Mouse (Mus musculus) ES-E14 (cell line): Measurements from ENCODE around the gene Notum.

Experiments
- ZC3H11A ChIP-seq: IDR thresholded peaks from 2 replicates; pipeline ENCODE4 v1.6.1; 2012; ENCODE audit warnings: low read depth, mild to moderate bottlenecking, inconsistent platforms, low read length, borderline replicate concordance
- ZNF384 ChIP-seq: IDR thresholded peaks from 2 replicates; pipeline ENCODE4 v1.6.1; 2012; ENCODE audit warnings: low read depth, low read length, inconsistent platforms

GRCm38 (mm10) chr11:120710672-120711071 lies 49.7 kb upstream of the Notum start:
- TF ChIP-seq ZC3H11A = no peak
- TF ChIP-seq ZNF384 = no peak
